Comparison of ENCODE assay signal across 10 mouse cellular contexts in genomic region chr8:83573140-83573875, GRCm38 (mm10). TPM values are rescaled to one million over a fixed set of nuclear protein-coding genes. Genes with fewer than 3 reads are reported as not detected.
DNase-seq lines count a peak whose midpoint lies in the region; ATAC-seq and TF ChIP-seq lines count a peak whose summit lies in the region.
"Had no signal": no experiment of that assay in that cellular context is flagged by ENCODE, and none has a peak within 500 bp of the region (broad histone marks: within the 10 kb centered on the region; RNA-seq: fewer than 3 reads in every experiment).

No protein-coding gene starts in this region.

- H3K36me3 ChIP-seq in forebrain, embryonic 11.5 days (ENCODE audit: control insufficient read depth, insufficient read depth, low read length) = peaks cover 10% of the 10 kb centered on the region; the same call in 1 of the 2 replicates
- peaks cover 46% of the 10 kb centered on the region for H3K36me3 ChIP-seq in forebrain, embryonic 12.5 days (replicated peaks)
- peaks cover 46% of the 10 kb centered on the region for H3K36me3 ChIP-seq in heart, postnatal 0 days (replicated peaks; ENCODE audit: control insufficient read depth, insufficient read depth, low read length)
- H3K36me3 ChIP-seq in lung, postnatal 0 days (ENCODE audit: insufficient read depth, low read length) = peaks cover 7% of the 10 kb centered on the region; the same call in 1 of the 2 replicates
- peaks cover 21% of the 10 kb centered on the region for H3K36me3 ChIP-seq in hindbrain, embryonic 16.5 days (ENCODE audit: control insufficient read depth, insufficient read depth, low read length)

- no peak overlapping the region for H3K27ac ChIP-seq in forebrain, embryonic 11.5 days (ENCODE audit: low read depth, low read length)
- no peak overlapping the region for H3K27ac ChIP-seq in forebrain, embryonic 12.5 days
- peak overlapping the region; percentile 99 for H3K27ac ChIP-seq in heart, postnatal 0 days (ENCODE audit: low read depth)
- H3K27ac ChIP-seq in lung, postnatal 0 days (ENCODE audit: low read length) = no peak overlapping the region
- H3K27ac ChIP-seq in hindbrain, embryonic 16.5 days (ENCODE audit: low read depth, low read length) = no peak overlapping the region

- ATAC-seq in forebrain, embryonic 11.5 days (replicated peaks; ENCODE audit: low FRiP score) = no peak
- no peak for ATAC-seq in forebrain, embryonic 12.5 days (ENCODE audit: low FRiP score)
- peak; percentile 33 for ATAC-seq in heart, postnatal 0 days (ENCODE audit: insufficient read depth, low read depth)
- ATAC-seq in lung, postnatal 0 days = no peak
- no peak for ATAC-seq in hindbrain, embryonic 16.5 days

- H3K4me2 ChIP-seq in forebrain, embryonic 11.5 days (ENCODE audit: low read depth, low read length, severe bottlenecking) = no peak overlapping the region
- no peak overlapping the region for H3K4me2 ChIP-seq in forebrain, embryonic 12.5 days
- H3K4me2 ChIP-seq in heart, postnatal 0 days (ENCODE audit: low read depth, low read length) = no peak overlapping the region
- H3K4me2 ChIP-seq in lung, postnatal 0 days (replicated peaks; ENCODE audit: low read depth, low read length) = no peak overlapping the region
- no peak overlapping the region for H3K4me2 ChIP-seq in hindbrain, embryonic 16.5 days (ENCODE audit: low read length)

- H3K9ac ChIP-seq in forebrain, embryonic 11.5 days (ENCODE audit: low read length) = no peak overlapping the region
- no peak overlapping the region for H3K9ac ChIP-seq in forebrain, embryonic 12.5 days
- no peak overlapping the region for H3K9ac ChIP-seq in heart, postnatal 0 days (replicated peaks; ENCODE audit: low read depth, low read length)
- no peak overlapping the region for H3K9ac ChIP-seq in lung, postnatal 0 days (replicated peaks; ENCODE audit: low read depth)
- H3K9ac ChIP-seq in hindbrain, embryonic 16.5 days (ENCODE audit: low read depth, low read length) = no peak overlapping the region

- 0 out of 2 replicates have a peak, but pooled peaks cover 3% of the 10 kb centered on the region for H3K4me1 ChIP-seq in forebrain, embryonic 11.5 days (replicated peaks; ENCODE audit: control insufficient read depth, insufficient read depth, low read length)
- H3K4me1 ChIP-seq in forebrain, embryonic 12.5 days = peaks cover 32% of the 10 kb centered on the region
- peaks cover 50% of the 10 kb centered on the region for H3K4me1 ChIP-seq in heart, postnatal 0 days (ENCODE audit: control insufficient read depth, insufficient read depth)
- peaks cover 12% of the 10 kb centered on the region; the same call in 1 of the 2 replicates for H3K4me1 ChIP-seq in lung, postnatal 0 days (ENCODE audit: insufficient read depth, low read depth, low read length)
- H3K4me1 ChIP-seq in hindbrain, embryonic 16.5 days (ENCODE audit: control insufficient read depth, insufficient read depth, low read depth, low read length) = peaks cover 25% of the 10 kb centered on the region

- H3K4me3 ChIP-seq in forebrain, embryonic 11.5 days (ENCODE audit: low read depth, low read length) = no peak overlapping the region
- no peak overlapping the region for H3K4me3 ChIP-seq in forebrain, embryonic 12.5 days (replicated peaks)
- no peak overlapping the region for H3K4me3 ChIP-seq in heart, postnatal 0 days (ENCODE audit: low read depth, low read length)
- H3K4me3 ChIP-seq in lung, postnatal 0 days (ENCODE audit: low read depth, low read length) = no peak overlapping the region
- H3K4me3 ChIP-seq in hindbrain, embryonic 16.5 days (ENCODE audit: low read length) = no peak overlapping the region
- H3K4me3 ChIP-seq: erythroblast, embryonic 14.5 days had no signal

- TF ChIP-seq EP300 in heart, postnatal 0 days (IDR thresholded peaks at IDR 0.05; ENCODE audit: low read depth) = no peak
- no peak for TF ChIP-seq EP300 in lung, postnatal 0 days (IDR thresholded peaks at IDR 0.05)

- peak; percentile 60 for TF ChIP-seq CTCF in heart, postnatal 0 days (IDR thresholded peaks at IDR 0.05; ENCODE audit: low read depth)
- TF ChIP-seq CTCF in lung, postnatal 0 days (IDR thresholded peaks at IDR 0.05) = peak; percentile 46

- no peaks in the 10 kb centered on the region for H3K27me3 ChIP-seq in forebrain, embryonic 11.5 days (ENCODE audit: control insufficient read depth, insufficient read depth, low read length)
- H3K27me3 ChIP-seq in forebrain, embryonic 12.5 days = no peaks in the 10 kb centered on the region
- no peaks in the 10 kb centered on the region for H3K27me3 ChIP-seq in heart, postnatal 0 days (ENCODE audit: control insufficient read depth, insufficient read depth, low read length)
- H3K27me3 ChIP-seq in lung, postnatal 0 days (replicated peaks; ENCODE audit: insufficient read depth, low read length) = no peaks in the 10 kb centered on the region
- H3K27me3 ChIP-seq in hindbrain, embryonic 16.5 days (replicated peaks; ENCODE audit: control insufficient read depth, insufficient read depth, low read length) = no peaks in the 10 kb centered on the region

- 91% methylated on average over 18 of the region's 18 CpGs for WGBS in forebrain, embryonic 11.5 days
- 89% methylated on average over 17 of the region's 18 CpGs for WGBS in forebrain, embryonic 12.5 days
- 49% methylated on average over 18 of the region's 18 CpGs for WGBS in heart, postnatal 0 days
- 73% methylated on average over 18 of the region's 18 CpGs for WGBS in lung, postnatal 0 days
- 85% methylated on average over 18 of the region's 18 CpGs for WGBS in hindbrain, embryonic 16.5 days

- no peaks in the 10 kb centered on the region for H3K9me3 ChIP-seq in forebrain, embryonic 11.5 days (ENCODE audit: control insufficient read depth, low read length)
- H3K9me3 ChIP-seq in forebrain, embryonic 12.5 days = no peaks in the 10 kb centered on the region
- H3K9me3 ChIP-seq in heart, postnatal 0 days (replicated peaks; ENCODE audit: control insufficient read depth, low read length) = no peaks in the 10 kb centered on the region
- no peaks in the 10 kb centered on the region for H3K9me3 ChIP-seq in lung, postnatal 0 days (ENCODE audit: low read length)
- H3K9me3 ChIP-seq in hindbrain, embryonic 16.5 days (ENCODE audit: control insufficient read depth, low read length) = no peaks in the 10 kb centered on the region

- peak; percentile 49 for DNase-seq in forebrain, embryonic 11.5 days (ENCODE audit: low spot score)
- DNase-seq in testis, postnatal 10 days (ENCODE audit: low spot score) = peak; percentile 55
- DNase-seq in testis, postnatal 14 days (ENCODE audit: low spot score) = no peak
- DNase-seq in heart, postnatal 0 days (ENCODE audit: low spot score) = peak; percentile 70
- no peak for DNase-seq in lung, postnatal 0 days (ENCODE audit: low spot score)
- peak; percentile 78 for DNase-seq in thymus, postnatal 0 days (ENCODE audit: low spot score)

RNA-seq across cellular contexts. Expression of gene Ndufb7, which starts 6.8 kb away (rescaled TPM):
- polyA plus RNA-seq in forebrain, embryonic 11.5 days (2014; fragmentation: Nextera tagmentation; extraction: Ambion mirVana) = 333 and 339 TPM in 2 replicates
- 356 and 359 TPM in 2 replicates for polyA plus RNA-seq in forebrain, embryonic 12.5 days (2016; fragmentation: Nextera tagmentation; extraction: Ambion mirVana)
- 431 and 682 TPM in 2 replicates for total RNA-seq in heart, postnatal 0 days (2014; rRNA removed; ENCODE audit: low replicate concordance)
- polyA plus RNA-seq in heart, postnatal 0 days (2015; fragmentation: Nextera tagmentation; extraction: Ambion mirVana) = 1,145 and 1,161 TPM in 2 replicates
- 258 and 286 TPM in 2 replicates for polyA plus RNA-seq in lung, postnatal 0 days (2015; fragmentation: Nextera tagmentation; extraction: Ambion mirVana)
- 503 and 517 TPM in 2 replicates for polyA plus RNA-seq in thymus, postnatal 0 days (2015; fragmentation: Nextera tagmentation; extraction: Ambion mirVana)
- 339 and 367 TPM in 2 replicates for polyA plus RNA-seq in hindbrain, embryonic 16.5 days (2015; fragmentation: Nextera tagmentation; extraction: Ambion mirVana)

RNA-seq across cellular contexts. Expression of gene Tecr, which starts 34.5 kb away (rescaled TPM):
- polyA plus RNA-seq in forebrain, embryonic 11.5 days (2014; fragmentation: Nextera tagmentation; extraction: Ambion mirVana) = 550 and 611 TPM in 2 replicates
- 541 and 550 TPM in 2 replicates for polyA plus RNA-seq in forebrain, embryonic 12.5 days (2016; fragmentation: Nextera tagmentation; extraction: Ambion mirVana)
- total RNA-seq in heart, postnatal 0 days (2014; rRNA removed; ENCODE audit: low replicate concordance) = 253 and 327 TPM in 2 replicates
- 380 and 391 TPM in 2 replicates for polyA plus RNA-seq in heart, postnatal 0 days (2015; fragmentation: Nextera tagmentation; extraction: Ambion mirVana)
- 273 and 293 TPM in 2 replicates for polyA plus RNA-seq in lung, postnatal 0 days (2015; fragmentation: Nextera tagmentation; extraction: Ambion mirVana)
- 315 and 341 TPM in 2 replicates for polyA plus RNA-seq in thymus, postnatal 0 days (2015; fragmentation: Nextera tagmentation; extraction: Ambion mirVana)
- 1,512 and 1,598 TPM in 2 replicates for polyA plus RNA-seq in hindbrain, embryonic 16.5 days (2015; fragmentation: Nextera tagmentation; extraction: Ambion mirVana)

RNA-seq across cellular contexts. Expression of gene Dnajb1, which starts 34.7 kb away (rescaled TPM):
- 73.8 and 78.5 TPM in 2 replicates for polyA plus RNA-seq in forebrain, embryonic 11.5 days (2014; fragmentation: Nextera tagmentation; extraction: Ambion mirVana)
- 63.0 and 67.3 TPM in 2 replicates for polyA plus RNA-seq in forebrain, embryonic 12.5 days (2016; fragmentation: Nextera tagmentation; extraction: Ambion mirVana)
- total RNA-seq in heart, postnatal 0 days (2014; rRNA removed; ENCODE audit: low replicate concordance) = 17.6 and 21.3 TPM in 2 replicates
- polyA plus RNA-seq in heart, postnatal 0 days (2015; fragmentation: Nextera tagmentation; extraction: Ambion mirVana) = 23.3 and 26.7 TPM in 2 replicates
- polyA plus RNA-seq in lung, postnatal 0 days (2015; fragmentation: Nextera tagmentation; extraction: Ambion mirVana) = 34.3 and 43.6 TPM in 2 replicates
- 71.2 and 92.9 TPM in 2 replicates for polyA plus RNA-seq in thymus, postnatal 0 days (2015; fragmentation: Nextera tagmentation; extraction: Ambion mirVana)
- 60.8 and 61.8 TPM in 2 replicates for polyA plus RNA-seq in hindbrain, embryonic 16.5 days (2015; fragmentation: Nextera tagmentation; extraction: Ambion mirVana)

RNA-seq across cellular contexts. Expression of gene Olfr370, which starts 37.7 kb away (rescaled TPM):
- polyA plus RNA-seq in forebrain, embryonic 11.5 days (2014; fragmentation: Nextera tagmentation; extraction: Ambion mirVana) = not detected in 2 replicates
- not detected in 2 replicates for polyA plus RNA-seq in forebrain, embryonic 12.5 days (2016; fragmentation: Nextera tagmentation; extraction: Ambion mirVana)
- total RNA-seq in heart, postnatal 0 days (2014; rRNA removed; ENCODE audit: low replicate concordance) = not detected in 2 replicates
- not detected in 2 replicates for polyA plus RNA-seq in heart, postnatal 0 days (2015; fragmentation: Nextera tagmentation; extraction: Ambion mirVana)
- polyA plus RNA-seq in lung, postnatal 0 days (2015; fragmentation: Nextera tagmentation; extraction: Ambion mirVana) = not detected in 2 replicates
- not detected in 2 replicates for polyA plus RNA-seq in thymus, postnatal 0 days (2015; fragmentation: Nextera tagmentation; extraction: Ambion mirVana)
- 0.06 TPM in 1 of 2 replicates, not detected in the other for polyA plus RNA-seq in hindbrain, embryonic 16.5 days (2015; fragmentation: Nextera tagmentation; extraction: Ambion mirVana)
- total RNA-seq: MEL had no signal
- polyA plus RNA-seq: erythroblast, embryonic 14.5 days had no signal

Comparison
In these comparisons a context has a peak if more than half of its experiments do, and no peak if none do; other contexts are left out.
1. DNase-seq: peak in forebrain, embryonic 11.5 days (single experiment), testis, postnatal 10 days (single experiment), heart, postnatal 0 days (single experiment) and thymus, postnatal 0 days (single experiment); none in testis, postnatal 14 days (single experiment) and lung, postnatal 0 days (single experiment).